Mouse (Mus musculus): ENCODE measurements at regions not wholly inside any gene's neighbourhood (a gene's known extent, or its start where the extent isn't known, plus 50 kb on each side); places are given as distances from the start of the nearest gene placed in this dataset.

- DNase-seq (ENCODE audit: low read depth, low spot score) = no peak
Measured at GRCm38 (mm10) chr3:35027898-35028297, 377.7 kb downstream of the Sox2 start.

GRCm38 (mm10) chr3:35029924-35030323 lies 379.7 kb downstream of the Sox2 start:
- no peak for DNase-seq (ENCODE audit: low read depth, low spot score)

GRCm38 (mm10) chr3:35033587-35033986 lies 383.4 kb downstream of the Sox2 start:
- DNase-seq (ENCODE audit: low read depth, low spot score) = no peak

GRCm38 (mm10) chr3:35035234-35035633 lies 385.0 kb downstream of the Sox2 start:
- no peak for DNase-seq (ENCODE audit: low read depth, low spot score)

GRCm38 (mm10) chr3:35043705-35044104 lies 393.5 kb downstream of the Sox2 start:
- no peak for DNase-seq (ENCODE audit: low read depth, low spot score)

GRCm38 (mm10) chr3:35059438-35059837 lies 409.2 kb downstream of the Sox2 start:
- DNase-seq (ENCODE audit: low read depth, low spot score) = no peak

- no peak for DNase-seq (ENCODE audit: low read depth, low spot score)
Measured at GRCm38 (mm10) chr3:35060042-35060441, 409.8 kb downstream of the Sox2 start.

GRCm38 (mm10) chr3:35066824-35067223 lies 416.6 kb downstream of the Sox2 start:
- no peak for DNase-seq (ENCODE audit: low read depth, low spot score)

- no peak for DNase-seq (ENCODE audit: low read depth, low spot score)
Measured at GRCm38 (mm10) chr3:35068586-35068985, 418.4 kb downstream of the Sox2 start.

GRCm38 (mm10) chr3:35071046-35071445 lies 420.8 kb downstream of the Sox2 start:
- no peak for DNase-seq (ENCODE audit: low read depth, low spot score)

GRCm38 (mm10) chr3:35079887-35080286 lies 429.7 kb downstream of the Sox2 start:
- no peak for DNase-seq (ENCODE audit: low read depth, low spot score)

- DNase-seq (ENCODE audit: low read depth, low spot score) = no peak
Measured at GRCm38 (mm10) chr3:35084091-35084867, 434.1 kb downstream of the Sox2 start.

- no peak for DNase-seq (ENCODE audit: low read depth, low spot score)
Measured at GRCm38 (mm10) chr3:35088241-35089080, 438.3 kb downstream of the Sox2 start.

- DNase-seq (ENCODE audit: low read depth, low spot score) = no peak
Measured at GRCm38 (mm10) chr3:35090496-35091133, 440.4 kb downstream of the Sox2 start.

GRCm38 (mm10) chr3:35093001-35093400 lies 442.8 kb downstream of the Sox2 start:
- DNase-seq (ENCODE audit: low read depth, low spot score) = no peak

- DNase-seq (ENCODE audit: low read depth, low spot score) = no peak
Measured at GRCm38 (mm10) chr3:35095221-35095620, 445.0 kb downstream of the Sox2 start.

- no peak for DNase-seq (ENCODE audit: low read depth, low spot score)
Measured at GRCm38 (mm10) chr3:35096381-35096780, 446.2 kb downstream of the Sox2 start.

GRCm38 (mm10) chr3:35097766-35098165 lies 447.6 kb downstream of the Sox2 start:
- DNase-seq (ENCODE audit: low read depth, low spot score) = no peak

- DNase-seq (ENCODE audit: low read depth, low spot score) = no peak
Measured at GRCm38 (mm10) chr3:35099226-35099625, 449.0 kb downstream of the Sox2 start.

GRCm38 (mm10) chr3:35099876-35100420 lies 449.7 kb downstream of the Sox2 start:
- no peak for DNase-seq (ENCODE audit: low read depth, low spot score)

- no peak for DNase-seq (ENCODE audit: low read depth, low spot score)
Measured at GRCm38 (mm10) chr3:35101286-35101685, 451.1 kb downstream of the Sox2 start.

GRCm38 (mm10) chr3:35101951-35102350 lies 451.7 kb downstream of the Sox2 start:
- DNase-seq (ENCODE audit: low read depth, low spot score) = no peak

Data from A20 (cell line).